Mouse (Mus musculus) testis, adult 2 months (tissue): ENCODE measurements around the gene Ushbp1.

Source experiments
- CTCF ChIP-seq: fragments of 200-500 bp; IDR thresholded peaks from 2 replicates; pipeline ENCODE4 v1.5.1; 2012; ENCODE audit warnings: low read depth, mild to moderate bottlenecking, inconsistent platforms, low read length, moderate library complexity; ENCODE audit not compliant: control insufficient read depth, insufficient read depth, insufficient replicate concordance
- POLR2A ChIP-seq: fragments of 200-500 bp; IDR thresholded peaks from 2 replicates; pipeline ENCODE4 v1.6.1; 2012; ENCODE audit warnings: low read depth, mild to moderate bottlenecking, inconsistent platforms, low read length, moderate library complexity; ENCODE audit not compliant: control insufficient read depth

- TF ChIP-seq POLR2A (no peak), CTCF (no peak)
Observed at GRCm38 (mm10) chr8:71379008-71379407, 16.6 kb downstream of the Ushbp1 start.
